Mouse (Mus musculus) A20 (cell line): ENCODE data around the gene Btbd35f29.
A peak's percentile ranks its signal among the peaks of the same experiment; 100 is the strongest.
"Not testable (repeated sequence)": the region's sequence is repeated elsewhere in the genome, so short reads cannot be mapped to it uniquely, and the experiment has no call there.

Experiments used
- DNase-seq: peaks from one replicate; pipeline ENCODE4 v3.0.0-alpha.2; 2011; ENCODE audit warnings: low read depth, low spot score

The Btbd35f29 gene

DNA sequence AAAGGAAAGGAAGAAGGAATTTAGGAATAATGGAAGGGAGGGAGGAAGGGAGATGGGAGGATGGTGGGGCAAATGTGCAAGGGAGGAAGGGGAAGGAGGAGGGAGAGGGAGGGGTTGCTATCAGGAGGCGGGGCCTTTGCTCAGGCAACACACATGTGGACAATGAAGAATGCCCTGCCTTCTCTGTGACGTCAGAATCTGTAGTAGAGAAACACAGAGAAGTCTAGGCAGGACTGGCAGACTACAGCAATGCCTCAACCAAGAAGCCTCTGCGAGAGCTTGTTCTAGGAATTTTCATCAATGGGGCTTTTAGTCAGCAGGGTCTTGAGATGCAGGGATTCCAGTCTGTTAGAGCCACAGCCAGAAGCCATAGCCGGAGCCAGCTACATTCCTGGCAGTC, at the start of gene Btbd35f29:
Gene Btbd35f29 (plus strand): TSS at position 301 of the 400 bp plus-strand sequence.
- not testable (repeated sequence) for DNase-seq

DNA sequence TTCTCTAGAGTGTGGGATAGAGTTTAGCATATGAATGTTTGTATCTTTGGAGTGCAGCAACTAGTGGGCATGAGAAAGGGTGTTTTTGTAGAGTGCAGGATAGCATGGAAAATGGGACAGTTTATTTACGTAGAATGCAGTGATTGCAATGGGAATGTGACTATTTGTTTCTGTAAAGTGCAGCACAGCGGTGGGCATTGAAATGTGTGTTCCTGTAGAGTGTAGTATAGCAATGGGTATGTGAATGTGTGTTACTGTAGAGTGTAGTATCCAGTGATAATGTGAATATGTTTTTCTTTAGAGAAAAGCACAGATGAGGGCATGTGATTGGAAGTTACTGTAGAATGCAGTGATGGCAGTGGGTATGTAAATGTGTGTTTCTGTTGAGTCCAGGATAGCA, 23.9 kb downstream of the Btbd35f29 start:
- not testable (repeated sequence) for DNase-seq

DNA sequence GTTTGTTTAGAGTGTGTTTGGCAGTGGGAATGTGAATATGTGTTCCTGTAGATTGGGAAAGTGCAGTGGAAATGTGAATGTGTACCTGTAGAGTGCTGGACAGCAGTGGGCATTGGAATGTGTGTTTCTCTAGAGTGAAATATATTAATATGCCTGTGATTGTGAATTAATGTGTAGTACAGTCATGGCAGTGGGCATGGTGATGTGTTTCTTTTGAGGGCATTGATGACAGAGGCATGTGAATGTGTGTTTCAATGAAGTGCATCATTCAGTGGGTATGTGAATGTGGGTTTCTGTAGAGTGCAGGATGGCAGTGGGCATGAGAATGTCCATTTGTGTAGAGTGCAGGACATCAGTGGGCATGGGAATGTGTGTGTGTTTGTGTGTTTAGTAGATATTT, 27.7 kb downstream of the Btbd35f29 start:
- DNase-seq: not testable (repeated sequence)

GRCm38 (mm10) chrX:31145835-31146234, 28.4 kb downstream of the Btbd35f29 start:
- not testable (repeated sequence) for DNase-seq

DNA sequence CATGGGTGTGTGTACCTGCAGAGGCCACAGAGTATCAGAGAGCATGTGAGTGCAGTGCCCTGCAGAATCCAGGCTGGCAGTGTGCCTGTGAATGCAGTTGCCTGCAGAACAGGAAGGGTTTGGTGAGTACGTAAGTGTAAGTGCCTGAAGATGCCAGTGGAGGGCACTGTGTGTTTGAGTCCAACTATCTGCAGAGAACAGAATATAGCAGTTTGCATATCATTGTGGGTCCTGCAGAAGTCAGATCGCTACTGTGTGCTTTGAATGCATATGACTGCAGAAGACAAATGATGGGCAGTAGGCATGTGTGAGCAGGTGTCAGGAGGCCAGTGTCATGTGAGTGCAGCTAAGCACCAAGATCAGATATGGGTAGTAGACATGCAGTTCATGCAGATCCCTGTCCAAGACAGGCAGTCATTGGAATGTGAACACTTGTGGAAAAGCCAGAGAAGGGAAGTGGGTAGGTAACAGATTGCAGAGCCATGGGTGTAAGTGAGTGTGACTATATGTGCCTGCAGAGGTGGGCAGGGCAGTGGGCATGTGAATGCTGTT, 41.1 kb downstream of the Btbd35f29 start:
- DNase-seq: peak; percentile 60

DNA sequence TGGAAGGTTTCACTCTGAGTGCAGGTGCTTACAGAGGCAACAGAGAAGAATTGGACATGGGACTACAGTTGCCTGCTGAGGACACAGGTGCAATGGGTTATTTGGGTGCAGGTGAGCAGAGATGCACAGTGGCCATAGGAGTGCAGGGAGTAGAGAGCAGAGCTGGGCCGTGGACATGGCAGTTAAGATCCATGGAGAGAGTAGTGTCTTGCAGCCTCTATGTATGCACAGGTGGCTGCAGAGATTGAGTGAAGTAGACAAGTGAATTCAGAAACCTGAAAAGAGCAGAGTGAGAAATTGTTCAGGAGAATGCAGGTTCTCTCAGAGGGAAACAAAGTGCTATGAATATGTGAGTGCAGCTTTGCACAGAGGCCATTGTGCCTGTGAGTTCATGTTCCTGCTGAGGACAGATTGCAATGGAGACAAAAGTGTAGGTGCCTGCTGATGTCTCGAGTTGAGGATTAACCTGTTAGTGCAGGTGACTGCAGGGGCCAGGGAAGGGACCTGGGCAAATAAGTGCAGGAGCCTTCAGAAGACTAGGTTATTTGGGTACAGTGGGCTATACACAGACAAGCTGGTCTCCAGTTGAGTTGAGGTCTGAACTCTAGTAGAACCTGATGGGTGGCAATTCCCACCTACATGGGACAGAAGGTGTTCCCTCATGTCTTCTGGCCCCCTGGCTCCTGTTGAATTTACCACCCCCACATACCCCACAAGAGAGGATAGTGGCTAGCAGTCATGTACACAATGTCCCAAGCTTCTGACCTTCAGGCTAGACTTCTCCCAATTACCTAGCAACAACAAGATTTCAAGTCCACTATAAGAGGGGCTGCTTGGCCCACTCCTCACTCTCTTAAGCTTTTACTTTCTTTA, 42.2 kb downstream of the Btbd35f29 start:
- not testable (repeated sequence) for DNase-seq

- not testable (repeated sequence) for DNase-seq
These were observed 43.1 kb downstream of the Btbd35f29 start for GRCm38 (mm10) chrX:31160554-31160953.

GRCm38 (mm10) chrX:31162638-31163037, 45.2 kb downstream of the Btbd35f29 start:
- DNase-seq: not testable (repeated sequence)

DNA sequence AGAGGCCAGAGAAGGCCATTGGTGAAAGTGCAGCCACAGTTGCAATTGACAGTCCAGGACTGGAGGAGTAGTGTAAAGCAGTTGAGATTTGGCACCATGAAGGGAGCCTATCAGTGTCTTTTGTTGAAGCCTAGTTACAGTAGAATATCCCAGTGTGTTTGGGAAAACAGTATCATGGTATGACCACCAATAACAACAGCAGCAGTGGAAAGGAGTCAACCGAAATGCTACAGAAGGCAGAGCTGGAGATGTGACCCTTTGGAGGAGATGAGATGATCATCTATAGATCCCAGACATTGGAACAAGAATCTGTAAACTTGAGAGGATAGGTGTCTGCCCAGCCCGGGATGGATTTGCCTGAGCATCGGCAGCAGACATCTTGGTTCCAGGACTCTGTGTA, 47.7 kb downstream of the Btbd35f29 start:
- DNase-seq: not testable (repeated sequence)
